Mouse (Mus musculus) cerebellum, adult 2 months (tissue): ENCODE measurements around the gene Hlf.

Experiments used
- CTCF ChIP-seq: fragments of 200-500 bp; IDR thresholded peaks from 2 replicates; pipeline ENCODE4 v1.5.1; 2011; ENCODE audit warnings: low read depth, mild to moderate bottlenecking, control low read depth, low read length, moderate library complexity, borderline replicate concordance; ENCODE audit not compliant: insufficient read depth
- POLR2A ChIP-seq: fragments of 200-500 bp; IDR thresholded peaks from 2 replicates; pipeline ENCODE4 v1.6.1; 2011; ENCODE audit warnings: low read length, control low read depth, borderline replicate concordance; ENCODE audit not compliant: insufficient read depth

DNA sequence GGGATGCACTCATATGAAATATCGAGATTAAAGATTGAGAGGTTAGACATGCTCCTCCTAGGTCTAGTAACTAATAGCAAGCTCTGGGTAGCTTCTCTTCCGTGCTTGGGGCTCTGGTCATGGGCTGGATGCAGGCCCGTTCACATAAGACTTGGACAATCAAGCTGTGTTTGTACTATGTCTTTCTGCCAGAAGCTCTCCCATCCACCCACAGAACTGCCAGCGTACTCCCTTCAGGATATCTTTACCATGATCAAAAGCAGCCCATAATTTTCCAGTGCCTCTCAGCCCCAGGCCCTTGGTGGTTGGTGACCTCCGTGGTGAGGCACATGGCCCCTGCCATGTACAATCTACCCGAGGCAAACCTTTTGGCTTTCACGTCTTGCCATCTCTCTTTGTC is 33.3 kb downstream of the Hlf start:
- TF ChIP-seq CTCF, result no peak
- no peak for TF ChIP-seq POLR2A
